Mouse (Mus musculus): Measurements from ENCODE around the gene Tlr9. TPM values are rescaled to one million over a fixed set of nuclear protein-coding genes. Genes with fewer than 3 reads are reported as not detected.

Tlr9 gene
- 1 to 10 TPM; 1.1 to 1.2 TPM for total RNA-seq (2021)

GRCm38 (mm10) chr9:106222261-106222851 is at the start of gene Tlr9:
Gene Tlr9, plus strand, starts transcription at chr9:106222598.
- intact Hi-C loops (cut with DNase I), result no loop called here
- DNase-seq (ENCODE audit: low spot score in 2 of 2), result no peak

GRCm38 (mm10) chr9:106173363-106173762 is 49.0 kb upstream of the Tlr9 start:
- intact Hi-C loops (cut with DNase I), result no loop called here
- no peak for DNase-seq (ENCODE audit: low spot score in 2 of 2)

- intact Hi-C loops (cut with DNase I), result no loop called here
- DNase-seq (ENCODE audit: low spot score in 2 of 2), result no peak
Measured at GRCm38 (mm10) chr9:106175552-106176200, 46.7 kb upstream of the Tlr9 start.

GRCm38 (mm10) chr9:106176769-106177168 is 45.6 kb upstream of the Tlr9 start:
- intact Hi-C loops (cut with DNase I), result no loop called here
- DNase-seq (ENCODE audit: low spot score in 2 of 2), result no peak

- intact Hi-C loops (cut with DNase I), result no loop called here
- no peak for DNase-seq (ENCODE audit: low spot score in 2 of 2)
Measured at GRCm38 (mm10) chr9:106177799-106178198, 44.6 kb upstream of the Tlr9 start.

- DNase-seq (ENCODE audit: low spot score in 2 of 2), result no peak
- intact Hi-C loops (cut with DNase I), result no loop called here
Measured at GRCm38 (mm10) chr9:106179454-106179853, 42.9 kb upstream of the Tlr9 start.

- DNase-seq (ENCODE audit: low spot score in 2 of 2), result no peak
- intact Hi-C loops (cut with DNase I), result no loop called here
Measured at GRCm38 (mm10) chr9:106179964-106180363, 42.4 kb upstream of the Tlr9 start.

- intact Hi-C loops (cut with DNase I), result no loop called here
- DNase-seq (ENCODE audit: low spot score in 2 of 2), result no peak
Measured at GRCm38 (mm10) chr9:106182146-106182545, 40.3 kb upstream of the Tlr9 start.

- intact Hi-C loops (cut with DNase I), result no loop called here
- no peak for DNase-seq (ENCODE audit: low spot score in 2 of 2)
Measured at GRCm38 (mm10) chr9:106183996-106184395, 38.4 kb upstream of the Tlr9 start.

GRCm38 (mm10) chr9:106191355-106191754 is 31.0 kb upstream of the Tlr9 start:
- intact Hi-C loops (cut with DNase I), result no loop called here

GRCm38 (mm10) chr9:106192024-106192423 is 30.4 kb upstream of the Tlr9 start:
- no peak for DNase-seq (ENCODE audit: low spot score in 2 of 2)
- intact Hi-C loops (cut with DNase I), result no loop called here

More at GRCm38 (mm10) chr9:106191355-106191754, 31.0 kb upstream of the Tlr9 start:
- no peak for DNase-seq (ENCODE audit: low spot score in 2 of 2)

- intact Hi-C loops (cut with DNase I), result no loop called here
- DNase-seq (ENCODE audit: low spot score in 2 of 2), result peak; percentile 47 to 82
Measured at GRCm38 (mm10) chr9:106192998-106193397, 29.4 kb upstream of the Tlr9 start.

- peak; percentile 33 to 76 for DNase-seq (ENCODE audit: low spot score in 2 of 2)
- intact Hi-C loops (cut with DNase I), result no loop called here
Measured at GRCm38 (mm10) chr9:106193930-106194807, 28.2 kb upstream of the Tlr9 start.

- peak; percentile 56 to 64 for DNase-seq (ENCODE audit: low spot score in 2 of 2)
- intact Hi-C loops (cut with DNase I), result no loop called here
Measured at GRCm38 (mm10) chr9:106195693-106196092, 26.7 kb upstream of the Tlr9 start.

- no peak for DNase-seq (ENCODE audit: low spot score in 2 of 2)
- intact Hi-C loops (cut with DNase I), result no loop called here
Measured at GRCm38 (mm10) chr9:106197081-106197713, 25.2 kb upstream of the Tlr9 start.

- intact Hi-C loops (cut with DNase I), result no loop called here
- DNase-seq (ENCODE audit: low spot score in 2 of 2), result no peak
Measured at GRCm38 (mm10) chr9:106197732-106198131, 24.7 kb upstream of the Tlr9 start.

- intact Hi-C loops (cut with DNase I), result no loop called here
- peak in 1 of 2 experiments; percentile 48 for DNase-seq (ENCODE audit: low spot score in 2 of 2)
Measured at GRCm38 (mm10) chr9:106198962-106199458, 23.4 kb upstream of the Tlr9 start.

- intact Hi-C loops (cut with DNase I), result no loop called here
- DNase-seq (ENCODE audit: low spot score in 2 of 2), result no peak
Measured at GRCm38 (mm10) chr9:106199535-106200272, 22.7 kb upstream of the Tlr9 start, which contains the start of gene Ppm1m. Gene Ppm1m, minus strand, starts transcription at chr9:106199746.

- DNase-seq (ENCODE audit: low spot score in 2 of 2), result no peak
- intact Hi-C loops (cut with DNase I), result loop anchor here (2.0 kb wide), 1 partner anchor 31 kb away; the partner anchor contains the start of gene Wdr82
Measured at GRCm38 (mm10) chr9:106201895-106202294, 20.5 kb upstream of the Tlr9 start.

All from left cerebral cortex, postnatal 25 days (tissue).